Mouse (Mus musculus): ENCODE measurements around the gene Ube2c.

Gene Ube2c

GRCm38 (mm10) chr2:164761971-164762370 is 7.7 kb upstream of the Ube2c start:
- no peak for DNase-seq (ENCODE audit: low read depth, low spot score)

GRCm38 (mm10) chr2:164762593-164762992 is 7.1 kb upstream of the Ube2c start:
- DNase-seq (ENCODE audit: low read depth, low spot score) = no peak

GRCm38 (mm10) chr2:164765841-164766240 is 3.9 kb upstream of the Ube2c start:
- no peak for DNase-seq (ENCODE audit: low read depth, low spot score)

GRCm38 (mm10) chr2:164767812-164768540 is 1.7 kb upstream of the Ube2c start:
- no peak for DNase-seq (ENCODE audit: low read depth, low spot score)

- DNase-seq (ENCODE audit: low read depth, low spot score) = no peak
These were observed 581 bp downstream of the Ube2c start for GRCm38 (mm10) chr2:164770279-164770678.

GRCm38 (mm10) chr2:164771123-164771522 is 1.4 kb downstream of the Ube2c start:
- DNase-seq (ENCODE audit: low read depth, low spot score) = no peak

- DNase-seq (ENCODE audit: low read depth, low spot score) = no peak
These were observed 3.7 kb downstream of the Ube2c start for GRCm38 (mm10) chr2:164773229-164773988.

GRCm38 (mm10) chr2:164773989-164774364 is 4.3 kb downstream of the Ube2c start:
- DNase-seq (ENCODE audit: low read depth, low spot score) = peak; percentile 39

GRCm38 (mm10) chr2:164776130-164776529 is 6.4 kb downstream of the Ube2c start:
- no peak for DNase-seq (ENCODE audit: low read depth, low spot score)

GRCm38 (mm10) chr2:164776801-164777200 is 7.1 kb downstream of the Ube2c start:
- no peak for DNase-seq (ENCODE audit: low read depth, low spot score)

GRCm38 (mm10) chr2:164777246-164778014 is 7.7 kb downstream of the Ube2c start:
- peak; percentile 78 for DNase-seq (ENCODE audit: low read depth, low spot score)

GRCm38 (mm10) chr2:164778015-164778287 is 8.3 kb downstream of the Ube2c start:
- no peak for DNase-seq (ENCODE audit: low read depth, low spot score)

GRCm38 (mm10) chr2:164778809-164779208 is 9.1 kb downstream of the Ube2c start:
- DNase-seq (ENCODE audit: low read depth, low spot score) = no peak

- DNase-seq (ENCODE audit: low read depth, low spot score) = no peak
These were observed 9.9 kb downstream of the Ube2c start, which contains the start of gene Tnnc2 for GRCm38 (mm10) chr2:164779481-164780086. TSS of gene Tnnc2 (minus strand) at chr2:164779967.

GRCm38 (mm10) chr2:164781876-164782275 is 12.2 kb downstream of the Ube2c start:
- no peak for DNase-seq (ENCODE audit: low read depth, low spot score)

- DNase-seq (ENCODE audit: low read depth, low spot score) = peak; percentile 80
These were observed 14.4 kb downstream of the Ube2c start for GRCm38 (mm10) chr2:164783926-164784581.

- DNase-seq (ENCODE audit: low read depth, low spot score) = no peak
These were observed 15.2 kb downstream of the Ube2c start for GRCm38 (mm10) chr2:164784869-164785420.

- DNase-seq (ENCODE audit: low read depth, low spot score) = peak; percentile 83
These were observed 16.0 kb downstream of the Ube2c start, which contains the start of gene Snx21 for GRCm38 (mm10) chr2:164785481-164786387. TSS of gene Snx21 (plus strand) at chr2:164785823.

GRCm38 (mm10) chr2:164786388-164786885 is 16.7 kb downstream of the Ube2c start:
- DNase-seq (ENCODE audit: low read depth, low spot score) = no peak

- DNase-seq (ENCODE audit: low read depth, low spot score) = no peak
These were observed 17.3 kb downstream of the Ube2c start for GRCm38 (mm10) chr2:164787032-164787431.
